Comparison of ENCODE assay signal across 7 mouse cellular contexts in the genomic region with DNA sequence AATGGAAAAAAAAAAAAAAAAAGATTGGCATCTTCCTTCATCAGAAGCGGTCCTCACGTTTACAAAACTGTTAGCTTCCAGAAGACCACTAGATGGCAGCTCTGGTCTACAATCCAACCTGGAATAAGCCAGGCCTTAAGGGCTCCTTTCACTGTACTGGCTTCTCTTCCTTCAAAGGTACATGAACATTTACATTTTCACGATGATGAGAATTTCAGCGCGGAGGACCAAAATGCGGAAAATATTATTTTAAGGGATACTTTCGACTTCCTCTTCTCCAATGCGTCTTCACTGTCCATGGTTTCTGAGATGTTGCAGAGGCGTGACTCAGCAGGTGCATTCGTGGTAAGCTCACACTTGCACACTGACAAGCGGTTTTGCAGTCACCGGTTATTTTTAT.
DNase-seq lines count a peak whose midpoint lies in the region; ATAC-seq and TF ChIP-seq lines count a peak whose summit lies in the region.

No protein-coding gene starts in this region.

- H3K79me2 ChIP-seq in C2C12 (ENCODE audit: control insufficient read depth, insufficient read depth), result no peaks in the 10 kb centered on the region
- no peaks in the 10 kb centered on the region for H3K79me2 ChIP-seq in MEL (ENCODE audit: control insufficient read depth, insufficient read depth, low read length, poor library complexity)

- H3K27ac ChIP-seq in MEL (ENCODE audit: control insufficient read depth, low read depth, low read length), result no peak overlapping the region

- peak; percentile 77 for TF ChIP-seq RAD21 in MEL (IDR thresholded peaks at IDR 0.05; ENCODE audit: low read depth, low read length)

- H3K9ac ChIP-seq in MEL (ENCODE audit: control insufficient read depth, low read depth, low read length, poor library complexity, severe bottlenecking), result no peak overlapping the region

- ATAC-seq in megakaryocyte, adult 5-6 weeks (ENCODE audit: poor library complexity, severe bottlenecking), result peak; percentile 83

- TF ChIP-seq EP300 in MEL (IDR thresholded peaks at IDR 0.05; ENCODE audit: low read depth in 1 of 2, low read length in 2 of 2), result no peak

- no peak for TF ChIP-seq POLR2A in MEL (IDR thresholded peaks at IDR 0.05; ENCODE audit: control insufficient read depth in 1 of 2, insufficient read depth in 1 of 2, low read depth in 1 of 2, low read length in 2 of 2, poor library complexity in 1 of 2)

- H3K27me3 ChIP-seq in C2C12 (ENCODE audit: control insufficient read depth, insufficient read depth, insufficient read length), result no peaks in the 10 kb centered on the region
- no peaks in the 10 kb centered on the region for H3K27me3 ChIP-seq in MEL (ENCODE audit: control insufficient read depth in 1 of 2, insufficient read depth in 2 of 2, low read length in 2 of 2)

- TF ChIP-seq CTCF in C2C12 (IDR thresholded peaks at IDR 0.05; ENCODE audit: control insufficient read depth, insufficient read depth, insufficient read length) (peak; percentile 16), MEL (IDR thresholded peaks at IDR 0.05 in 2 of 3, conservative IDR thresholded peaks at IDR 0.05 in 1 of 3; ENCODE audit: control insufficient read depth in 1 of 3, insufficient read depth in 1 of 3, low read depth in 2 of 3, low read length in 3 of 3, poor library complexity in 1 of 3, severe bottlenecking in 1 of 3) (peak; percentile 46 to 75 (median 53))

- no peaks in the 10 kb centered on the region for H3K9me3 ChIP-seq in MEL (replicated peaks; ENCODE audit: insufficient read depth, low read length)

- peak; percentile 73 for DNase-seq in MEL (ENCODE audit: low read depth, low spot score)
- DNase-seq in cerebellum, postnatal 25 days, result peak; percentile 31 to 58
- DNase-seq in heart, postnatal 10 days, result peak; percentile 63 to 73
- peak; percentile 21 to 81 for DNase-seq in layer of hippocampus, adult 18-20 months (ENCODE audit: low spot score in 2 of 2)
- DNase-seq in right cerebral cortex, adult 2 months (ENCODE audit: low spot score in 2 of 2), result peak; percentile 64 to 73

- H3K36me3 ChIP-seq in C2C12 (ENCODE audit: control insufficient read depth, insufficient read depth), result no peaks in the 10 kb centered on the region
- no peaks in the 10 kb centered on the region for H3K36me3 ChIP-seq in MEL (ENCODE audit: control insufficient read depth in 1 of 2, insufficient read depth in 2 of 2, low read length in 2 of 2)

- H3K4me3 ChIP-seq in C2C12 (ENCODE audit: insufficient read depth, poor library complexity, severe bottlenecking) (no peak overlapping the region), MEL (ENCODE audit: control insufficient read depth in 1 of 2, insufficient read depth in 1 of 2, low read depth in 2 of 2, low read length in 2 of 2) (peak overlapping the region; percentile 31 to 32; a peak in 2 of 4 replicates)

- intact Hi-C loops in heart, postnatal 10 days (cut with DNase I), result loop anchor here (5.0 to 10.0 kb wide), 3 partner anchors 205 to 863 kb away; no protein-coding TSS in a partner anchor

- no peak overlapping the region for H3ac ChIP-seq in C2C12 (ENCODE audit: control insufficient read depth, insufficient read length, low read depth)

- H3K4me1 ChIP-seq in MEL (ENCODE audit: control insufficient read depth in 1 of 2, insufficient read depth in 2 of 2, low read length in 2 of 2), result no peaks in the 10 kb centered on the region; a peak in 1 of 4 replicates

- no peaks in the 10 kb centered on the region for H3K79me3 ChIP-seq in C2C12 (ENCODE audit: low read depth)

TF ChIP-seq in C2C12, 6 proteins besides CTCF, POLR2A, EP300 and RAD21:
- TF ChIP-seq MAX (IDR thresholded peaks at IDR 0.05), result no peak
- no peak for TF ChIP-seq MYOD1 (IDR thresholded peaks at IDR 0.05; ENCODE audit: control insufficient read depth, insufficient read length, low read depth)
- no peak for TF ChIP-seq CEBPB (IDR thresholded peaks at IDR 0.05; ENCODE audit: low read depth)
- TF ChIP-seq USF1 (IDR thresholded peaks at IDR 0.05; ENCODE audit: low read depth), result no peak
- no peak for TF ChIP-seq FOSL1 (IDR thresholded peaks at IDR 0.05; ENCODE audit: insufficient read depth, low read length, poor library complexity, severe bottlenecking)
- TF ChIP-seq MYOG (IDR thresholded peaks at IDR 0.05; ENCODE audit: control insufficient read depth, extremely low read depth, insufficient read length), result no peak

TF ChIP-seq in MEL, 35 proteins besides CTCF, POLR2A, EP300 and RAD21:
- TF ChIP-seq ZC3H11A (IDR thresholded peaks at IDR 0.05; ENCODE audit: low read depth, low read length), result peak; percentile 61
- peak; percentile 74 for TF ChIP-seq SMC3 (IDR thresholded peaks at IDR 0.05; ENCODE audit: low read depth, low read length)
- TF ChIP-seq ZMIZ1 (IDR thresholded peaks at IDR 0.05; ENCODE audit: low read depth, low read length), result no peak
- no peak for TF ChIP-seq CHD1 (IDR thresholded peaks at IDR 0.05; ENCODE audit: low read depth, low read length)
- TF ChIP-seq E2F4 (IDR thresholded peaks at IDR 0.05; ENCODE audit: borderline replicate concordance, low read depth, low read length), result no peak
- TF ChIP-seq SIN3A (IDR thresholded peaks at IDR 0.05; ENCODE audit: low read length), result peak; percentile 21; the same call in 1 of the 2 replicates
- no peak for TF ChIP-seq MAFK (IDR thresholded peaks at IDR 0.05; ENCODE audit: borderline replicate concordance, low read depth, low read length)
- no peak for TF ChIP-seq GABPA (IDR thresholded peaks at IDR 0.05; ENCODE audit: low read depth, low read length)
- TF ChIP-seq MYB (IDR thresholded peaks at IDR 0.05; ENCODE audit: low read depth, low read length), result no peak
- no peak for TF ChIP-seq CHD2 (IDR thresholded peaks at IDR 0.05; ENCODE audit: low read length)
- no peak for TF ChIP-seq UBTF (IDR thresholded peaks at IDR 0.05; ENCODE audit: borderline replicate concordance, insufficient read depth, low read depth, low read length)
- TF ChIP-seq TBP (IDR thresholded peaks at IDR 0.05; ENCODE audit: low read depth, low read length), result no peak
- TF ChIP-seq NELFE (IDR thresholded peaks at IDR 0.05; ENCODE audit: low read depth, low read length), result no peak
